Mouse (Mus musculus): ENCODE results near the gene Irak3. TPM values are rescaled to one million over a fixed set of nuclear protein-coding genes. Genes with fewer than 3 reads are reported as not detected.

The Irak3 gene
- polyA plus RNA-seq (2015; fragmentation: Illumina TruSeq; extraction: RNeasy Lipid Tissue Mini Kit (QIAGEN cat#74804); ENCODE audit: insufficient read depth, low replicate concordance): 25.6 TPM

GRCm38 (mm10) chr10:120201961-120202402 is at the start of gene Irak3:
Gene Irak3 (minus strand): TSS chr10:120202130.

GRCm38 (mm10) chr10:120226871-120227661 is 25.1 kb upstream of the Irak3 start, which contains the start of gene Llph:
Gene Llph (plus strand): TSS chr10:120227070.

GRCm38 (mm10) chr10:120201131-120201921 is 604 bp downstream of the Irak3 start, which contains the start of gene Tmbim4:
Gene Tmbim4 (plus strand): TSS chr10:120201590.

GRCm38 (mm10) chr10:120112507-120113396 is 89.2 kb downstream of the Irak3 start, which contains the start of gene Helb:
Gene Helb (minus strand): TSS chr10:120112987.

Other genes with a start within 250 kb of the Irak3 start
- gene Helb, start 89.1 kb downstream of the Irak3 start, polyA plus RNA-seq (2015; fragmentation: Illumina TruSeq; extraction: RNeasy Lipid Tissue Mini Kit (QIAGEN cat#74804); ENCODE audit: insufficient read depth, low replicate concordance): 22.8 TPM
- 129 TPM for gene Tmbim4, start 540 bp downstream of the Irak3 start, polyA plus RNA-seq (2015; fragmentation: Illumina TruSeq; extraction: RNeasy Lipid Tissue Mini Kit (QIAGEN cat#74804); ENCODE audit: insufficient read depth, low replicate concordance)
- 47.6 TPM for gene Llph, start 24.9 kb upstream of the Irak3 start, polyA plus RNA-seq (2015; fragmentation: Illumina TruSeq; extraction: RNeasy Lipid Tissue Mini Kit (QIAGEN cat#74804); ENCODE audit: insufficient read depth, low replicate concordance)